Mouse (Mus musculus) hindbrain, embryonic 14.5 days (tissue): ENCODE measurements around the gene Capza1. TPM values are rescaled to one million over a fixed set of nuclear protein-coding genes. Genes with fewer than 3 reads are reported as not detected.
"Not testable (repeated sequence)": the region's sequence is repeated elsewhere in the genome, so short reads cannot be mapped to it uniquely, and the experiment has no call there.

Experiments
- ATAC-seq: fragments of 200-750 bp; cut with Nextera tagmentation; 2 replicates; pipeline ENCODE4 v1.8.0; 2017; ENCODE audit warnings: moderate number of reproducible peaks, mild to moderate bottlenecking, moderate TSS enrichment, moderate library complexity; ENCODE audit not compliant: low FRiP score
- DNase-seq: peaks from one replicate; pipeline ENCODE4 v3.0.0-alpha.2; 2015; ENCODE audit warnings: low spot score
- H3K27ac ChIP-seq: fragments of 300-500 bp; sonication (generic); 2 replicates; pipeline ENCODE4 v1.5.1; 2014; ENCODE audit warnings: mild to moderate bottlenecking, moderate library complexity
- H3K27me3 ChIP-seq: fragments of 300-500 bp; sonication (generic); 2 replicates; pipeline ENCODE4 v1.6.1; 2014; ENCODE audit warnings: mild to moderate bottlenecking, low read length, mixed read lengths; ENCODE audit not compliant: control insufficient read depth, insufficient read depth
- H3K36me3 ChIP-seq: fragments of 300-500 bp; sonication (generic); replicated peaks from 2 replicates; pipeline ENCODE4 v1.6.1; 2014; ENCODE audit not compliant: control insufficient read depth, insufficient read depth
- H3K4me1 ChIP-seq: fragments of 300-500 bp; sonication (generic); replicated peaks from 2 replicates; pipeline ENCODE4 v1.6.1; 2014; ENCODE audit warnings: antibody characterized with exemption, low read length, mixed read lengths; ENCODE audit not compliant: control insufficient read depth, insufficient read depth
- H3K4me2 ChIP-seq: fragments of 300-500 bp; sonication (generic); replicated peaks from 2 replicates; pipeline ENCODE4 v1.6.1; 2014; ENCODE audit warnings: mild to moderate bottlenecking, moderate library complexity
- H3K4me3 ChIP-seq: fragments of 300-500 bp; sonication (generic); replicated peaks from 2 replicates; pipeline ENCODE4 v1.5.1; 2014; ENCODE audit warnings: mild to moderate bottlenecking, low read length
- H3K9ac ChIP-seq: fragments of 300-500 bp; sonication (generic); 2 replicates; pipeline ENCODE4 v1.6.1; 2014
- H3K9me3 ChIP-seq: fragments of 300-500 bp; sonication (generic); 2 replicates; pipeline ENCODE4 v1.6.1; 2016; ENCODE audit warnings: low read length; ENCODE audit not compliant: control insufficient read depth
- WGBS: fragments of 180-500 bp; shearing (Covaris S2); extraction: QIAGEN DNeasy Blood & Tissue Kit; methylation state at CpG from one replicate; pipeline ENCODE4 v1.1.7; 2014; 5-methylcytosine and 5-hydroxymethylcytosine counted together
- polyA plus RNA-seq: library from polyadenylated mRNA; unstranded; fragments of >200 nt; fragmentation: Nextera tagmentation; extraction: Ambion mirVana; gene quantifications from 2 replicates; pipeline ENCODE4 v1.2.1, GENCODE M21; 2014

Gene Capza1
- polyA plus RNA-seq, 1 experiment from 2014 or later: 166 TPM

- Histone ChIP-seq H3K4me3 (no peak overlapping the region), H3K36me3 (peaks cover 31% of the 10 kb centered on the region), H3K27ac (no peak overlapping the region), H3K27me3 (no peaks in the 10 kb centered on the region), H3K4me1 (peaks cover under 1% of the 10 kb centered on the region; the same call in 1 of the 2 replicates), H3K4me2 (no peak overlapping the region), H3K9ac (no peak overlapping the region), H3K9me3 (no peaks in the 10 kb centered on the region)
- ATAC-seq (no peak), DNase-seq (no peak)
- WGBS: 87% methylated on average over 3 of the region's 3 CpGs
Measured at GRCm38 (mm10) chr3:104822413-104822812, 41.9 kb downstream of the Capza1 start.

GRCm38 (mm10) chr3:104820426-104820825, 43.9 kb downstream of the Capza1 start:
- H3K9me3 ChIP-seq: no peaks in the 10 kb centered on the region
- H3K4me3 ChIP-seq: no peak overlapping the region
- H3K27me3 ChIP-seq: no peaks in the 10 kb centered on the region
- ATAC-seq (no peak), DNase-seq (no peak)
- H3K9ac ChIP-seq: no peak overlapping the region
- no peak overlapping the region for H3K4me2 ChIP-seq
- 53% methylated on average over 1 of the region's 1 CpGs for WGBS
- peaks cover 12% of the 10 kb centered on the region for H3K36me3 ChIP-seq
- H3K4me1 ChIP-seq: peaks cover 5% of the 10 kb centered on the region; the same call in 1 of the 2 replicates
- no peak overlapping the region for H3K27ac ChIP-seq

- DNase-seq (no peak), ATAC-seq (no peak)
- WGBS: 11% methylated on average over 3 of the region's 3 CpGs
- Histone ChIP-seq H3K9ac (0 out of 2 replicates have a peak overlapping the region, but pooled peaks have one; percentile 81), H3K4me3 (peak overlapping the region; percentile 79), H3K36me3 (peaks cover 6% of the 10 kb centered on the region; the same call in 1 of the 2 replicates), H3K27ac (no peak overlapping the region; the same call in 1 of the 2 replicates), H3K9me3 (no peaks in the 10 kb centered on the region), H3K27me3 (no peaks in the 10 kb centered on the region), H3K4me2 (peak overlapping the region; percentile 99), H3K4me1 (peaks cover 5% of the 10 kb centered on the region; the same call in 1 of the 2 replicates)
Measured at GRCm38 (mm10) chr3:104818749-104819134, 45.6 kb downstream of the Capza1 start.

GRCm38 (mm10) chr3:104817991-104818748, 46.1 kb downstream of the Capza1 start, which contains the start of gene Mov10:
Gene Mov10, minus strand, starts transcription at chr3:104818563.
- H3K9me3 ChIP-seq: no peaks in the 10 kb centered on the region
- WGBS: under 1% methylated on average over 40 of the region's 40 CpGs
- H3K4me3 ChIP-seq: peak within 1 kb of the TSS; percentile 79
- H3K4me1 ChIP-seq: peaks cover 5% of the 10 kb centered on the region; the same call in 1 of the 2 replicates
- no peaks in the 10 kb centered on the region for H3K27me3 ChIP-seq
- H3K27ac ChIP-seq: peak within 1 kb of the TSS; percentile 71; the same call in 1 of the 2 replicates
- ATAC-seq (peak; percentile 73), DNase-seq (peak; percentile 63)
- H3K9ac ChIP-seq: peak within 1 kb of the TSS; percentile 81
- H3K36me3 ChIP-seq: peaks cover 6% of the 10 kb centered on the region; the same call in 1 of the 2 replicates
- H3K4me2 ChIP-seq: peak within 1 kb of the TSS; percentile 99

GRCm38 (mm10) chr3:104817481-104817990, 46.8 kb downstream of the Capza1 start:
- Histone ChIP-seq H3K27ac (peak overlapping the region; percentile 71; the same call in 1 of the 2 replicates), H3K9ac (peak overlapping the region; percentile 81), H3K4me3 (peak overlapping the region; percentile 79), H3K36me3 (peaks cover 4% of the 10 kb centered on the region; the same call in 1 of the 2 replicates), H3K4me1 (peaks cover 5% of the 10 kb centered on the region; the same call in 1 of the 2 replicates), H3K4me2 (peak overlapping the region; percentile 99), H3K9me3 (no peaks in the 10 kb centered on the region), H3K27me3 (no peaks in the 10 kb centered on the region)
- under 1% methylated on average over 46 of the region's 46 CpGs for WGBS
- peak; percentile 80 for ATAC-seq
- peak; percentile 33 for DNase-seq

GRCm38 (mm10) chr3:104816130-104816529, 48.2 kb downstream of the Capza1 start:
- no peak overlapping the region for H3K4me3 ChIP-seq
- DNase-seq: no peak
- H3K36me3 ChIP-seq: no peaks in the 10 kb centered on the region; the same call in 1 of the 2 replicates
- no peaks in the 10 kb centered on the region for H3K9me3 ChIP-seq
- no peak for ATAC-seq
- peaks cover 5% of the 10 kb centered on the region; the same call in 1 of the 2 replicates for H3K4me1 ChIP-seq
- no peak overlapping the region for H3K9ac ChIP-seq
- no peak overlapping the region for H3K4me2 ChIP-seq
- H3K27me3 ChIP-seq: no peaks in the 10 kb centered on the region
- no peak overlapping the region for H3K27ac ChIP-seq
- 95% methylated on average over 7 of the region's 7 CpGs for WGBS

- DNase-seq (no peak), ATAC-seq (no peak)
- Histone ChIP-seq H3K36me3 (no peaks in the 10 kb centered on the region), H3K27me3 (no peaks in the 10 kb centered on the region), H3K9me3 (no peaks in the 10 kb centered on the region), H3K4me3 (no peak overlapping the region), H3K27ac (no peak overlapping the region), H3K4me2 (no peak overlapping the region), H3K4me1 (peaks cover 5% of the 10 kb centered on the region; the same call in 1 of the 2 replicates), H3K9ac (no peak overlapping the region)
- WGBS: 85% methylated on average over 2 of the region's 2 CpGs
Measured at GRCm38 (mm10) chr3:104815346-104815745, 49.0 kb downstream of the Capza1 start.

- 100% methylated on average over 1 of the region's 1 CpGs for whole genome bisulfite sequencing
- no peak for DNase-seq
- no peak overlapping the region for H3K4me2 ChIP-seq
- H3K4me1 ChIP-seq: peaks cover 5% of the 10 kb centered on the region; the same call in 1 of the 2 replicates
- H3K9me3 ChIP-seq: no peaks in the 10 kb centered on the region
- no peak for ATAC-seq
- no peaks in the 10 kb centered on the region for H3K27me3 ChIP-seq
- no peaks in the 10 kb centered on the region for H3K36me3 ChIP-seq
- H3K27ac ChIP-seq: no peak overlapping the region
- H3K9ac ChIP-seq: no peak overlapping the region
- H3K4me3 ChIP-seq: no peak overlapping the region
Measured at GRCm38 (mm10) chr3:104814746-104815145, 49.6 kb downstream of the Capza1 start.

- H3K9ac ChIP-seq, H3K9me3 ChIP-seq, H3K4me2 ChIP-seq, H3K4me1 ChIP-seq, H3K27ac ChIP-seq, H3K36me3 ChIP-seq, ATAC-seq, H3K4me3 ChIP-seq, H3K27me3 ChIP-seq, DNase-seq: not testable (repeated sequence)
- 93% methylated on average over 6 of the region's 7 CpGs for WGBS
Measured at GRCm38 (mm10) chr3:104813227-104813626, 51.1 kb downstream of the Capza1 start.
